Mouse (Mus musculus) limb, embryonic 12.5 days (tissue): ENCODE data around the gene Gm11273. TPM values are rescaled to one million over a fixed set of nuclear protein-coding genes. Genes with fewer than 3 reads are reported as not detected.
"Not testable (repeated sequence)": the region's sequence is repeated elsewhere in the genome, so short reads cannot be mapped to it uniquely, and the experiment has no call there.

ENCODE experiments used
- ATAC-seq: fragments of 200-750 bp; cut with Nextera tagmentation; 2 replicates; pipeline ENCODE4 v1.8.0; 2017; ENCODE audit warnings: low read depth, moderate TSS enrichment; ENCODE audit not compliant: insufficient number of reproducible peaks, insufficient read depth, low FRiP score, low TSS enrichment
- H3K27ac ChIP-seq: fragments of 300-500 bp; sonication (generic); 2 replicates; pipeline ENCODE4 v1.5.1; 2016; ENCODE audit warnings: mild to moderate bottlenecking, moderate library complexity
- H3K27me3 ChIP-seq: fragments of 300-500 bp; sonication (generic); 2 replicates; pipeline ENCODE4 v1.6.1; 2016; ENCODE audit warnings: mild to moderate bottlenecking, moderate library complexity
- H3K36me3 ChIP-seq: fragments of 300-500 bp; sonication (generic); 2 replicates; pipeline ENCODE4 v1.6.1; 2016; ENCODE audit warnings: mild to moderate bottlenecking, moderate library complexity
- H3K4me1 ChIP-seq: fragments of 300-500 bp; sonication (generic); replicated peaks from 2 replicates; pipeline ENCODE4 v1.6.1; 2016
- H3K4me2 ChIP-seq: fragments of 300-500 bp; sonication (generic); 2 replicates; pipeline ENCODE4 v1.6.1; 2016; ENCODE audit warnings: mild to moderate bottlenecking, moderate library complexity
- H3K4me3 ChIP-seq: fragments of 300-500 bp; sonication (generic); replicated peaks from 2 replicates; pipeline ENCODE4 v1.5.1; 2016; ENCODE audit warnings: mild to moderate bottlenecking
- H3K9ac ChIP-seq: fragments of 300-500 bp; sonication (generic); replicated peaks from 2 replicates; pipeline ENCODE4 v1.6.1; 2016; ENCODE audit warnings: mild to moderate bottlenecking, moderate library complexity
- H3K9me3 ChIP-seq: fragments of 300-500 bp; sonication (generic); 2 replicates; pipeline ENCODE4 v1.6.1; 2016; ENCODE audit warnings: mild to moderate bottlenecking, moderate library complexity
- WGBS: fragments of 180-500 bp; shearing (Covaris S2); methylation state at CpG from one replicate; pipeline ENCODE4 v1.1.7; 2016; 5-methylcytosine and 5-hydroxymethylcytosine counted together
- polyA plus RNA-seq: library from polyadenylated mRNA; unstranded; fragments of >200 nt; fragmentation: Nextera tagmentation; extraction: Ambion mirVana; gene quantifications from 2 replicates; pipeline ENCODE4 v1.2.1, GENCODE M21; 2016

Gm11273 gene
- 4.7 and 4.8 TPM in 2 replicates for polyA plus RNA-seq

DNA sequence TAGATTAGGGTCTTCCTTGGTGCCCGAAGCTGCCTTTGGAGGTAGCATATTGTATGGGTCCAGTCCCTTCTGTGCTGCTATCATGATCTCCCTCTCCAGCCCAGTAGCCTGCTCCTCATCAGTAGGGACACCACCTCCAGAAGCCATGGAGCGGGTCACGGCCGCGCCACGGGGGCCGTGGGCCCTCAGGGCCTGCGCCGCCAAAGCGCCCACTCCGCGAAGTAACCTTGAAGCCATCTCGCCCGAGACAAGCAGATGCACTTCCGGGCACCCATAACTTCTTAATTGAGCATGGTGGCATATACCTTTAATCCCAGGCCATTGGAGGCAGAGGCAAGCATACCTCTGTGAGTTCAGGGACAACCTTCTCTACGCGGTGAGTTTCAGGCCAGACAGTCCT, at the start of gene Gm11273:
TSS of gene Gm11273 (minus strand) at position 237 of the 400 bp plus-strand sequence.
- H3K4me2 ChIP-seq, H3K9ac ChIP-seq, H3K27ac ChIP-seq, H3K9me3 ChIP-seq, H3K4me3 ChIP-seq, ATAC-seq, H3K27me3 ChIP-seq, H3K4me1 ChIP-seq, H3K36me3 ChIP-seq: not testable (repeated sequence)
- 93% methylated on average over 17 of the region's 17 CpGs for WGBS

GRCm38 (mm10) chr13:21550416-21551110, 49.3 kb upstream of the Gm11273 start:
- WGBS: 76% methylated on average over 3 of the region's 3 CpGs
- no peaks in the 10 kb centered on the region for H3K9me3 ChIP-seq
- no peak overlapping the region for H3K4me2 ChIP-seq
- ATAC-seq: no peak
- no peak overlapping the region for H3K9ac ChIP-seq
- H3K27me3 ChIP-seq: no peaks in the 10 kb centered on the region; the same call in 1 of the 2 replicates
- H3K36me3 ChIP-seq: no peaks in the 10 kb centered on the region
- no peak overlapping the region for H3K27ac ChIP-seq
- H3K4me1 ChIP-seq: no peaks in the 10 kb centered on the region
- H3K4me3 ChIP-seq: no peak overlapping the region

GRCm38 (mm10) chr13:21549487-21549886, 48.3 kb upstream of the Gm11273 start:
- WGBS: 93% methylated on average over 3 of the region's 3 CpGs

DNA sequence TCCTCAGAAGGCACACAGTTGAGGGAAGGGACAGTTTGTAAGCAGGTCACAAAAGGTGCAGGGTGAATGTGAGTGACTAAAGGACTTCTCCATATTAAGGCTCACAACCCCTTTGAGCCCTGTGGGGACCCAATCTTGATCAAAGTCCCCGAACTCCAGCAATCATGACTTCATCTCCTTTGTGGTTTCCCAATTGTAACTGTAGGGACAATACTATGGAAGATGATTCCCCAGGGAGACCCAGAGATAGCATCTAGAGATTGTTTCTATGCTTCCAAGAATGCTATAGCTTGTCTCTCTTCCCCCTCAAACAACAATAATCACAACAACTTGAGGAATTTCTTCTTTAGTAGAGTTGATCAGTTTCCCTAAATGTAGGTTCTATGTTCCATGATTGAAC, 41.5 kb upstream of the Gm11273 start, which contains the start of gene Olfr1366:
TSS of gene Olfr1366 (minus strand) at position 101 of the 400 bp plus-strand sequence.
- H3K4me3 ChIP-seq: no peak within 1 kb of the TSS
- no peaks in the 10 kb centered on the region for H3K9me3 ChIP-seq
- H3K4me1 ChIP-seq: no peaks in the 10 kb centered on the region
- no peak within 1 kb of the TSS for H3K4me2 ChIP-seq
- no peaks in the 10 kb centered on the region; the same call in 1 of the 2 replicates for H3K27me3 ChIP-seq
- no peak for ATAC-seq
- H3K36me3 ChIP-seq: no peaks in the 10 kb centered on the region
- no peak within 1 kb of the TSS for H3K9ac ChIP-seq
- H3K27ac ChIP-seq: no peak within 1 kb of the TSS
- WGBS: 67% methylated on average over 1 of the region's 1 CpGs

More at GRCm38 (mm10) chr13:21549487-21549886, 48.3 kb upstream of the Gm11273 start:
- Histone ChIP-seq H3K4me3 (no peak overlapping the region), H3K9me3 (no peaks in the 10 kb centered on the region), H3K4me2 (no peak overlapping the region), H3K9ac (no peak overlapping the region), H3K27me3 (no peaks in the 10 kb centered on the region; the same call in 1 of the 2 replicates), H3K4me1 (no peaks in the 10 kb centered on the region), H3K27ac (no peak overlapping the region), H3K36me3 (no peaks in the 10 kb centered on the region)
- no peak for ATAC-seq

DNA sequence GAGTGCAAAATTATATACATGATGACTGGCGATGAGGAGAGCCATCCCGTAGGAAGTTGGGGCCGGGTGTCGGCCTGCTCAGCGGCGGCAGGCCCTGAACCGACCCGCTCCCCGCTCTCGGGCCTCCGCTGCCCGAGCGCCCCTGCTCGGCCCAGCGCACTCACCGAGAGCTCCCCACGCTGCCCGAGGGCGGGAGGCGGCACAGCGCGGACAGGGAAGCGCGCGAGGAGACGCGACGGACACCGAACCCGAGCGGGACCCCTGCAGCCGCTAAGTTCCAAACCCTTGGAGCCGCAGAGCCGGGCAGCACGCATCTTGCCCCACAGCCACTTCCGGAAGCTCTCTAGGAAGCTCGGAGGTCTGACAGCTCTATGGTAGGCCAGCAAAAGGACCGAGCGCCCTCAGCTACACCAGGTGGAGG, 29.6 kb upstream of the Gm11273 start, which contains the start of gene Zkscan8:
TSS of gene Zkscan8 (minus strand) at position 340 of the 421 bp plus-strand sequence.
- Histone ChIP-seq H3K4me3 (peak within 1 kb of the TSS; percentile 83), H3K27me3 (no peaks in the 10 kb centered on the region), H3K4me2 (peak within 1 kb of the TSS; percentile 61), H3K9ac (peak within 1 kb of the TSS; percentile 97), H3K4me1 (peaks cover 3% of the 10 kb centered on the region; the same call in 1 of the 2 replicates), H3K27ac (peak within 1 kb of the TSS; percentile 98), H3K9me3 (no peaks in the 10 kb centered on the region), H3K36me3 (peaks cover 13% of the 10 kb centered on the region)
- WGBS: under 1% methylated on average over 39 of the region's 39 CpGs
- ATAC-seq: peak; percentile 99

DNA sequence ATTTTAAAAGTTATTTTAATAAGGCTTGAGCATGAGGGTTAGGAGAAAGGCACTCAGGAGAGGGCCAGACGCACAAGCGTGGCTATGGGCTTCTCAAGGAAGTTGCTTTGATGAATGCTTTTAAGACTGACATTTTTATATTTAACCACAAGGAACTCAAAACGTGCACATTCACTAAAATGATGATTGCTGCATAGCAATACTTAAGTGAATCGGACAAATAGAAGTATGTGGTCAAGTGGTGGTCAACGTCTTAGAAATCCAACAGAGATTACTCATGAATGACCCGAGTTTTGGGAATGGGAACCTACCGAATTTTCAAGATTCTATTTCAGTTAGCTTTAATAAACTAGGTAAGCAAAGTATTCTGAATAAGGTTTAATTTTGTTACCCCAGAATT, 28.9 kb upstream of the Gm11273 start:
- WGBS: 52% methylated on average over 7 of the region's 7 CpGs
- H3K27ac ChIP-seq: no peak overlapping the region
- H3K27me3 ChIP-seq: no peaks in the 10 kb centered on the region
- peak overlapping the region; percentile 83 for H3K4me3 ChIP-seq
- peak overlapping the region; percentile 61 for H3K4me2 ChIP-seq
- ATAC-seq: no peak
- peaks cover 3% of the 10 kb centered on the region; the same call in 1 of the 2 replicates for H3K4me1 ChIP-seq
- H3K9me3 ChIP-seq: no peaks in the 10 kb centered on the region
- no peak overlapping the region for H3K9ac ChIP-seq
- H3K36me3 ChIP-seq: peaks cover 18% of the 10 kb centered on the region

GRCm38 (mm10) chr13:21506221-21506649, 5.0 kb upstream of the Gm11273 start:
- no peaks in the 10 kb centered on the region for H3K36me3 ChIP-seq
- H3K27ac ChIP-seq: peak overlapping the region; percentile 88
- H3K27me3 ChIP-seq: no peaks in the 10 kb centered on the region
- H3K9me3 ChIP-seq: no peaks in the 10 kb centered on the region
- under 1% methylated on average over 21 of the region's 21 CpGs for WGBS
- ATAC-seq: peak; percentile 100
- H3K9ac ChIP-seq: peak overlapping the region; percentile 69
- peak overlapping the region; percentile 56 for H3K4me3 ChIP-seq
- peak overlapping the region; percentile 58 for H3K4me2 ChIP-seq
- H3K4me1 ChIP-seq: no peaks in the 10 kb centered on the region

- Histone ChIP-seq H3K9ac (no peak overlapping the region), H3K9me3 (no peaks in the 10 kb centered on the region), H3K4me1 (no peaks in the 10 kb centered on the region), H3K27ac (no peak overlapping the region), H3K27me3 (no peaks in the 10 kb centered on the region), H3K36me3 (no peaks in the 10 kb centered on the region), H3K4me3 (no peak overlapping the region), H3K4me2 (no peak overlapping the region)
- ATAC-seq: no peak
- WGBS: 87% methylated on average over 5 of the region's 5 CpGs
Observed at GRCm38 (mm10) chr13:21502296-21502695, 1.1 kb upstream of the Gm11273 start.

DNA sequence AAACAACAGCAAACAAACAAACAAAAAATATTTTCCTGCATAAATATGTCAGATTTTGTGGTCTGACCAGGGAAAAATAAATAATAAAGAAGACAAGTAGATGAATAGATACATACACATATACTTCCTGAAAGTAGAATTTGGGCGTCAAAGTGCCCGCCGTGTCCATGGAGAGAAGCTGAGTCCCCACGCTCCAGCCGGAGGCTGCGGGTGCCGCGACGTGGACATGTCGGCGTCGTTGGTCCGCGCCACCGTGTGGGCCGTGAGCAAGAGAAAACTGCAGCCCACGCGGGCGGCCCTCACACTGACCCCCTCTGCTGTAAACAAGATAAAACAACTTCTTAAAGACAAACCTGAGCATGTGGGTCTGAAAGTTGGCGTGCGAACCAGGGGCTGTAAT, 6.1 kb downstream of the Gm11273 start, which contains the start of gene AK157302:
TSS of gene AK157302 (plus strand) at position 144 of the 400 bp plus-strand sequence.
- WGBS: 94% methylated on average over 21 of the region's 21 CpGs
- ATAC-seq: no peak
- H3K27me3 ChIP-seq: no peaks in the 10 kb centered on the region
- H3K4me3 ChIP-seq: no peak within 1 kb of the TSS
- H3K4me2 ChIP-seq: no peak within 1 kb of the TSS
- no peaks in the 10 kb centered on the region for H3K4me1 ChIP-seq
- H3K9me3 ChIP-seq: no peaks in the 10 kb centered on the region
- no peaks in the 10 kb centered on the region for H3K36me3 ChIP-seq
- H3K9ac ChIP-seq: no peak within 1 kb of the TSS
- no peak within 1 kb of the TSS for H3K27ac ChIP-seq

DNA sequence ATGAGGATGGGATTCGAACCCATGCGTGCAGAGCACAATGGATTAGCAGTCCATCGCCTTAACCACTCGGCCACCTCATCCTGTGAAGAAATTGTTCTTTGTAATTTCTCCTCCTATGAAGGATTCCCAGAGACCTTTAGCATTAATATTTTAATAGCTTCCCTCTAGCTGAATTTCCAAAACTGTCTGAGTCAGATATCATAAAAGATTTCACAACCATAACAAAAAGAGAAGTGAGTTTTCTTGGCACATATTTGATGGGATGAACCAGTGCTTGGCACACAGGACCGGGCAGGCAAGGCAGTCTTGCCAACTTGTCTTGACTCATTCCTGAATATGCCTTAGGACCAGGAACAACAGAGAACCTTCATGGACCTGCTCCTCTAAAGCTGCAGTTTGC, 8.4 kb downstream of the Gm11273 start:
- H3K4me2 ChIP-seq: no peak overlapping the region
- H3K4me3 ChIP-seq: no peak overlapping the region
- no peaks in the 10 kb centered on the region for H3K36me3 ChIP-seq
- no peak overlapping the region for H3K9ac ChIP-seq
- H3K4me1 ChIP-seq: no peaks in the 10 kb centered on the region
- WGBS: 94% methylated on average over 5 of the region's 5 CpGs
- H3K9me3 ChIP-seq: no peaks in the 10 kb centered on the region
- H3K27ac ChIP-seq: no peak overlapping the region
- ATAC-seq: no peak
- no peaks in the 10 kb centered on the region for H3K27me3 ChIP-seq

DNA sequence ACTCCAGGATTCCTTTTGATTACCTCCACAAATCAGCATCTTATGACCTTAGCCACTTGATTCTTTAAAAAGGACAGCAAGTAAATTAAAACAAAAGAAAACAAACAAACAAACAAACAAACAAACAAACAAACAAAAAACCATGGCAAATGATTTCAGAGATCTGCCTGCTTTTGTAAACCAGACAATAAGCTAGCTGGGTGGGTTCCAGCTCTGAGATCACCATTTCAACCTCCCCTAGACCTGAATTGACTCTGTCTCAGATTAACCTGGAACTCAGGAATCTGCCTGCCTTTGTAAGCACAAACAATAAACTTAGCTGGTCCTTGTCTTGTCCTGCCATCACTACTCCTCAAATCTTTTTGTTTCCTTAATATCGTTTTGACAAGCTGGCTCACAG, 14.3 kb downstream of the Gm11273 start:
- Histone ChIP-seq H3K27ac (no peak overlapping the region), H3K4me3 (no peak overlapping the region), H3K27me3 (no peaks in the 10 kb centered on the region), H3K4me1 (no peaks in the 10 kb centered on the region), H3K9me3 (peaks cover 4% of the 10 kb centered on the region; the same call in 1 of the 2 replicates), H3K4me2 (no peak overlapping the region), H3K9ac (no peak overlapping the region), H3K36me3 (peaks cover 7% of the 10 kb centered on the region; the same call in 1 of the 2 replicates)
- ATAC-seq: no peak
- WGBS: 92% methylated on average over 1 of the region's 1 CpGs
